Mouse (Mus musculus) neural tube, embryonic 13.5 days (tissue): ENCODE results near the gene Npm1. TPM values are rescaled to one million over a fixed set of nuclear protein-coding genes. Genes with fewer than 3 reads are reported as not detected.

ENCODE experiments used
- ATAC-seq: fragments of 200-750 bp; cut with Nextera tagmentation; 2 replicates; pipeline ENCODE4 v1.8.0; 2017; ENCODE audit warnings: low read depth, mild to moderate bottlenecking, moderate TSS enrichment, moderate library complexity
- H3K27ac ChIP-seq: fragments of 300-500 bp; sonication (generic); replicated peaks from 2 replicates; pipeline ENCODE4 v1.5.1; 2015; ENCODE audit warnings: moderate library complexity, mild to moderate bottlenecking, inconsistent platforms
- H3K27me3 ChIP-seq: fragments of 300-500 bp; sonication (generic); 2 replicates; pipeline ENCODE4 v1.6.1; 2015; ENCODE audit warnings: mild to moderate bottlenecking, inconsistent platforms
- H3K36me3 ChIP-seq: fragments of 300-500 bp; sonication (generic); 2 replicates; pipeline ENCODE4 v1.6.1; 2015; ENCODE audit warnings: mild to moderate bottlenecking, inconsistent platforms
- H3K4me1 ChIP-seq: fragments of 300-500 bp; sonication (generic); replicated peaks from 2 replicates; pipeline ENCODE4 v1.6.1; 2015; ENCODE audit warnings: inconsistent platforms
- H3K4me2 ChIP-seq: fragments of 300-500 bp; sonication (generic); 2 replicates; pipeline ENCODE4 v1.6.1; 2015; ENCODE audit warnings: inconsistent platforms, mild to moderate bottlenecking, moderate library complexity
- H3K4me3 ChIP-seq: fragments of 300-500 bp; sonication (generic); 2 replicates; pipeline ENCODE4 v1.5.1; 2015; ENCODE audit warnings: mild to moderate bottlenecking, inconsistent platforms
- H3K9ac ChIP-seq: fragments of 300-500 bp; sonication (generic); 2 replicates; pipeline ENCODE4 v1.6.1; 2015; ENCODE audit warnings: moderate library complexity, mild to moderate bottlenecking, inconsistent platforms
- H3K9me3 ChIP-seq: fragments of 300-500 bp; sonication (generic); 2 replicates; pipeline ENCODE4 v1.6.1; 2016; ENCODE audit warnings: inconsistent platforms
- WGBS: fragments of 180-500 bp; shearing (Covaris S2); methylation state at CpG from one replicate; pipeline ENCODE4 v1.1.7; 2015; 5-methylcytosine and 5-hydroxymethylcytosine counted together
- polyA plus RNA-seq: library from polyadenylated mRNA; unstranded; fragments of >200 nt; fragmentation: Nextera tagmentation; extraction: Ambion mirVana; gene quantifications from 2 replicates; pipeline ENCODE4 v1.2.1, GENCODE M21; 2015

Npm1 gene
- polyA plus RNA-seq, 1 experiment from 2014 or later, result 526 TPM

DNA sequence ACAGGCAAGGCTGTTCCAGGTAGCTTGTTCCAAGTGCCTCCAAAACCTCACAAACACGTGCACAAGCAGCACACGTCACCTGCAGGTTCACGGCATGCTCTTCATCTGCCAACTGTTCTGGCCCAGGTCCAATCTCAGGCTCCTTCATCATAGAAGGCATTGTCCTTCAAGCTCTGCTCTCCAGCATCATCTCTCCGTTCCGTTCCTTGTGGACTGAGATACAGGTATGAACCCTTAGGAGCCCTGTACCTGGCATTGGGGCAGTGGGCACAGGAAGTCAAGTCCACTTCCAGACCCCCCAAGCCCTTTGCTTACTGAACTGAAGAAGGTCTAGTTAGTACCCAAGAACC is 22.9 kb downstream of the Npm1 start:
- H3K4me1 ChIP-seq, result peaks cover 27% of the 10 kb centered on the region
- ATAC-seq, result no peak
- 93% methylated on average over 5 of the region's 5 CpGs for WGBS
- H3K9me3 ChIP-seq, result no peaks in the 10 kb centered on the region
- H3K4me2 ChIP-seq, result no peak overlapping the region
- no peaks in the 10 kb centered on the region for H3K36me3 ChIP-seq
- no peak overlapping the region for H3K4me3 ChIP-seq
- H3K27me3 ChIP-seq, result peaks cover 18% of the 10 kb centered on the region
- H3K27ac ChIP-seq, result no peak overlapping the region
- no peak overlapping the region for H3K9ac ChIP-seq

DNA sequence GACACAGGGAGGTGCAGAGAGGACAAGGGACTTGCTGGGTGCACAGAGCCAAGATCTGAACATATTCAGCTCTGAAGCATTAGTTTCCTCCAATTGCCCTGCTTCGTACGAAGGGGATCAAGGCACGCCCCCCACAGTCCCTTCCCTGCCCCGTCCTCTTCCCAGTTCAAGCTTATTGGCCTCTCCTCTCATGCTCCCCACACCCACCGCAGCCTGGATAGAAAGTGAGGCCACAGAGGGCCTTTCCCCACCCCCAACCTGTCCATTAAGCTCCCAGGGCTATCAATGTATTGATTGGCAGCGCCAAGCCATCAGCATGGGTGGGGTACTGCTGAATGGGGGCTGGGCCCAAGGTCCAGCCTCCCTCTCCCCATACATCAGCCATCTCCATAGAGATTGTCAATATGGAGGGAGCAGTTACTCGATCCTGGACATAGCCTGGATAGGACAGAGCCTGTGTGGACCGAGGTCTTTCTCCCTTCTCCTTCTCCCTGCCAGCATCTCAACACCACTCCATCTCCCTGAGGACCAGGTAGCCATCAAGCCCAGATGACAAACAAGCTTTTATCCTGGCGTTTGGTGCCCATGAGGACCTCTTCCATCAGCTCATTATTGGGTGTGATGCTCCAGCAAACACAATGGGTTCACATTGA is 23.4 kb downstream of the Npm1 start:
- H3K4me1 ChIP-seq, result peaks cover 22% of the 10 kb centered on the region
- peaks cover 14% of the 10 kb centered on the region for H3K27me3 ChIP-seq
- H3K4me3 ChIP-seq, result no peak overlapping the region
- H3K9ac ChIP-seq, result no peak overlapping the region
- no peaks in the 10 kb centered on the region for H3K9me3 ChIP-seq
- no peaks in the 10 kb centered on the region for H3K36me3 ChIP-seq
- no peak for ATAC-seq
- no peak overlapping the region for H3K27ac ChIP-seq
- 77% methylated on average over 9 of the region's 9 CpGs for WGBS
- no peak overlapping the region for H3K4me2 ChIP-seq

DNA sequence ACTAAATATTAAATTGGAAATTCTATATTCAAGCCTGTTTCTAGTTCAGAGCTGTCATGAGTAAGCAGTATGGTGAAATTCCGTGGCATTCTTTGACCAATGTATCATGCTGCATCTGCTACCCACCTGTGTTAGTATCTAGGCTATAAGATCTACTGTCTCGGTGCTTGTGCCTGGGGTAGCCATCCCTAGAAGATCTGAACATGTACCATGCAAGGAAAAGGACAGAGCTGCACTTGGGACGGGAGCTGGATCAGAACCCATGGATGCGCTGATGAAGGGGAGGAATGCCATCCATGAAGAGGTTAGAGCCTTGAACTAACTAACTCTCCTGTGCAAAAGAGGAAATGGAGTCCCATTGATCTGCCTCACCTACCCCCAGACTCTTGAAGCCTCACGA is 24.3 kb downstream of the Npm1 start:
- H3K27me3 ChIP-seq, result peaks cover 8% of the 10 kb centered on the region
- WGBS, result 87% methylated on average over 5 of the region's 5 CpGs
- no peak for ATAC-seq
- H3K36me3 ChIP-seq, result no peaks in the 10 kb centered on the region
- H3K9me3 ChIP-seq, result no peaks in the 10 kb centered on the region
- no peak overlapping the region for H3K4me2 ChIP-seq
- H3K4me3 ChIP-seq, result no peak overlapping the region
- no peak overlapping the region for H3K27ac ChIP-seq
- no peak overlapping the region for H3K9ac ChIP-seq
- peaks cover 13% of the 10 kb centered on the region for H3K4me1 ChIP-seq

DNA sequence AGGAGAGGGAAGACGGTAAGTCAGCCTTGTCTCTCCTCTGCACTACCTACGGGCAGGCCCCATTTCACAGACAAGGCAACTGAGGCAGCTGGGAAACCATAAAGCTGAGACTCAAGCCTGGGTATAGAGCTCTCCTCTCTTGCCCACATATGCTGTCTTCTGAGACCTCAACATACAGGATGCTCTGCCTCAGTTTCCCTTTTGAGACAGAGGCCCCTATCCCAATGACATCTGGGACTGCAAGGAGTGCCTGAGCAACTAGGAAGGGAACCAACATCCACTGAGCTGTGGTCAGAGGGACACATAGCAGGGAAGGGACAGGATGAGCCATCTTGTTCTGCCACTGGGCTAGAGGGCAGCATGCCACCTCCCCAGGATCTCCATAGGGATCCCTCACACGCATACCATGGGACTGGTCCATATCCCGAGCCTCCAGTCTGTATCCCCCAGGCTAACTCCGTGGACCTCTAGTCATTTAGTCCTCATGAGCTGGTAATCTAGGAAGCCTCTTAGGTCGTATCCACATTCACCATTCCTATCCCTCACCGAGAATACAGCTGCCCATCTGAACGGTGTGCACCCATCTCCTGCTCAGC is 28.5 kb downstream of the Npm1 start:
- no peak overlapping the region for H3K9ac ChIP-seq
- ATAC-seq, result no peak
- H3K9me3 ChIP-seq, result no peaks in the 10 kb centered on the region
- 91% methylated on average over 8 of the region's 8 CpGs for WGBS
- peaks cover 24% of the 10 kb centered on the region for H3K4me1 ChIP-seq
- no peak overlapping the region for H3K4me3 ChIP-seq
- no peaks in the 10 kb centered on the region for H3K36me3 ChIP-seq
- H3K27me3 ChIP-seq, result no peaks in the 10 kb centered on the region
- no peak overlapping the region for H3K27ac ChIP-seq
- no peak overlapping the region for H3K4me2 ChIP-seq

DNA sequence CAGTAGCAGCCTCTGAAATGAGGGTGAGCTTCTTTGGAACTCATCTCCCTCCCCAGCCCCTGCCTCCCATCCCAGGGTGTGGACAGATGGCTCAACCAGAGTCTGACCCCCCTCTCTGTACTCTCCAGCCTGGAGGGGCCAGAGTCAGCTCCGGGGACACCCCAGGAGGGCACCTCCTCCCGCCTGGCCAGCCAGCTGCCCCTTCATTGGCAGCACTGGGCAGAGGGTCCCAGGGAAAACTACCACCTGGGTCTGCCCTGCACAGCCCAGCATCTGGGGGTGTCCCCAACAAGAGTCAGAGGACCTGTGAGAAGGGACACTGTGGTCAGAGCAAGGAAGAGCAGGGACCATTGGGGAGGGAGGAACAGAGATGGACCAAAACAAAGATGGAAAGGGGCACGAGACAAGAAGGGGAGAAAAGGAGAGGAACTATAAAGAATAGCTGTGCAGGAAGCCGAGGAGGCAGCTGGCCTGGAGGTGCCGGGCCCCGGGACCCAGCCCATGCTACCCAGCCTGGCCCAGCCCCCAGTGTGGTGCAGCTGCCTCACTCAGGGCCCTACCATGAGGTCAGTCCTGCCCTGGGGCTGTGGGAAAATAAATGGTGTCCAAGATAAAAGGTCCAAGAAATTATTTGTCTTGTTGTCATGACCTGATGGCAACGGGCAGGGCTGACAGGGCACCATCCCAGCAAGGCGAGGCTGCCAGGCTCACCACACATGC is 30.2 kb downstream of the Npm1 start:
- H3K27me3 ChIP-seq, result no peaks in the 10 kb centered on the region
- 0 out of 2 replicates have a peak, but pooled peaks cover 3% of the 10 kb centered on the region for H3K36me3 ChIP-seq
- H3K4me3 ChIP-seq, result no peak overlapping the region
- H3K4me1 ChIP-seq, result peaks cover 24% of the 10 kb centered on the region
- 26% methylated on average over 8 of the region's 8 CpGs for WGBS
- no peak overlapping the region for H3K27ac ChIP-seq
- H3K9ac ChIP-seq, result no peak overlapping the region
- H3K9me3 ChIP-seq, result no peaks in the 10 kb centered on the region
- no peak overlapping the region for H3K4me2 ChIP-seq
- no peak for ATAC-seq

DNA sequence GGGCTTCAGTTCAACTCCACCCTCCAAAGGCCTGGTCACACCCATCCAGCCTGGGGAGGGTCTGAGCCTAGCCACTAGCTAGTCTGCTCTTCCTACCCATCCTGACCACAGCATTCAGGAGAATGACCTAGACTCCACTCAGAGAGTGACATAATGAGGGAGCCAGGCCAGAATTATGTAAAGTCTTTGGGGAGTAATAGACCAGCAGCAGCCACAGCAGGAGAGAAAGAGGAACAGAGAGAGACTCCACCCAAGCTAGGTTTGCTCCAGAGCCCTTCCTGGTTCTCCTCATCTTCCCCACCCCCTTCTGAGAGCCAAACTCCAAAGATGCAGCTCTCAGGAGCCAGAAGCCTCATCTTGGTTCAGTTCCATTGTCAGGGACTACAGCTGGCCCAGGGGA is 35.9 kb downstream of the Npm1 start:
- Histone ChIP-seq H3K9ac (no peak overlapping the region), H3K4me3 (no peak overlapping the region), H3K36me3 (0 out of 2 replicates have a peak, but pooled peaks cover 3% of the 10 kb centered on the region), H3K9me3 (no peaks in the 10 kb centered on the region), H3K27me3 (peaks cover 5% of the 10 kb centered on the region), H3K4me1 (peaks cover 19% of the 10 kb centered on the region), H3K4me2 (no peak overlapping the region), H3K27ac (no peak overlapping the region)
- no peak for ATAC-seq

DNA sequence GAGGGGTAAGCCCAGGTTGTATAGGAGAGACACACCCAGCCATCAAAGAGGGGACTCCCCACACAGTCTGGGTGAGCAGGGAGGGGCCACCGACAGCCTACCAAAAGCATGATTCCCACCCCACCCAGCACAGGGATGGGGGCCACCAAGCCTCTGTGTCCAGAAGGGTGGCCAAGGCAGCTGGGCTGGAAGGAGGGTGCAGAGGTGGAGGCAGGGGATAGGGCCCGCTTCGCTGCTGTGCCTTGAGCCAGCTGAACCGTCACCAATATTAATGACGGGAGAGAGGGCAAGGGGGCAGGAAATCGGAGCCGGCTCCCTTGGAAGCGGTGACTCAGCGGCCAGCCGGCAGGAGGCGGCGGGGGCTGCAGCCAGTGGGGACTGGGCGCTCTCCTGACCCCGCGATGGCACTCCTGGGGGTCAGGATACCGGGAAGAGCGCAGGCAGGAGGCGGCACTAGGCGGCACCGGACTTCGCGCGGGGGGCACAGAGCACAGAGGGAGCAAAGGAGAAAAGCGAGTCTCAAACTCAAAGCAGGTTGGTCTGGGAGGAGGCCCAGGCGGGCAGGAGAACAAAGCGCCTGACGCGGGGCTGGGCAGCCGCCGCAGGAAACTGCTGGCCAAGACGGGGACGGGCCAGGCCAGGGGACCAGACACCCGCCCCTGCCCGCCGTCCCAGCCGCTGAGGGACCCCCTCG is 40.3 kb downstream of the Npm1 start:
- Histone ChIP-seq H3K27ac (no peak overlapping the region), H3K9ac (peak overlapping the region; percentile 55), H3K36me3 (peaks cover 2% of the 10 kb centered on the region; the same call in 1 of the 2 replicates), H3K4me3 (peak overlapping the region; percentile 24), H3K4me1 (peaks cover 8% of the 10 kb centered on the region), H3K9me3 (no peaks in the 10 kb centered on the region), H3K4me2 (peak overlapping the region; percentile 54), H3K27me3 (peaks cover 5% of the 10 kb centered on the region)
- ATAC-seq, result peak; percentile 41; the same call in 1 of the 2 replicates
- 2% methylated on average over 37 of the region's 37 CpGs for WGBS

DNA sequence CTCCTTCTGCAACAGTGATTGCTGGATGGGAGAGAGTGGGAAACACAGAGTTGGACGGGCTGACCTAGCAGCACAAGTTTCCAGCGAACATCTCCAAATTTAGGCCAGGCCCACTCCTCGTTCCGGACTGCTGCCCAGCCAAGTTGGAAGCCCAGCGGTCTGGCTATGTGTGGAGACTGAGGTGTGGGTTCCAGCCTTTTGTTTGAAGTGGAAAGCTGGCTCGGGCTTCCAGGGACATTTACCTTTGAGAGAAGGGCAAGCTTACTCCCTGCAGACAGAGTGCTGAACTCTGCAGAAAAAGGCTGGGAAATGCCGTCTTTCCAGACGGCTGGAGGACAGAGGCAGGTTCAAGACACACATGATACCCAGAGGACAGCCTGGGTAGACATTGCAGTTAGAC is 43.5 kb downstream of the Npm1 start:
- Histone ChIP-seq H3K9ac (no peak overlapping the region), H3K27me3 (peaks cover 5% of the 10 kb centered on the region), H3K9me3 (no peaks in the 10 kb centered on the region), H3K36me3 (peaks cover 10% of the 10 kb centered on the region; the same call in 1 of the 2 replicates), H3K4me2 (no peak overlapping the region), H3K4me3 (no peak overlapping the region), H3K4me1 (peaks cover 8% of the 10 kb centered on the region), H3K27ac (no peak overlapping the region)
- no peak for ATAC-seq
- WGBS, result 77% methylated on average over 8 of the region's 8 CpGs

DNA sequence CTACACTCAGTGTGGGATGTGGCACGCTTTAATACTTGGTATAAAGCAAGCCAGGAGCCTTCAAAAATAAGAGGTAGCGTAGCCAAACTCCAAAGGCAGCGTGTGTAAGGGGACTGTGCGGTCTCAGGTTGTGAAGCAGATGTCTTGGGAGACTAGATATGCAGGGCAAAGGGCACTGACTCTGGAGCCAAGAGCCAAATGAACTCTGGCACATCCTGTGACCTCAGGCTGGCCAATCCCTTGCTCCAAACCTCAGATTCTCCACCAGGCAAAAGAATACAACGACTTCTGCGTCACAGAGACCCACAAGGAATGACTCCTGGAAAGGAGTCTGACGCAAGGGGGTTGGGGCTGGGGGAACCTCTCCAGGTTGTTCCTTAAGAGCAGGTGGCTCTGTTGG is 43.9 kb downstream of the Npm1 start:
- H3K4me3 ChIP-seq, result no peak overlapping the region
- no peak overlapping the region for H3K9ac ChIP-seq
- H3K27ac ChIP-seq, result no peak overlapping the region
- H3K27me3 ChIP-seq, result peaks cover 5% of the 10 kb centered on the region
- no peaks in the 10 kb centered on the region for H3K9me3 ChIP-seq
- H3K4me1 ChIP-seq, result peaks cover 8% of the 10 kb centered on the region
- 84% methylated on average over 7 of the region's 7 CpGs for WGBS
- no peak for ATAC-seq
- H3K4me2 ChIP-seq, result no peak overlapping the region
- peaks cover 10% of the 10 kb centered on the region; the same call in 1 of the 2 replicates for H3K36me3 ChIP-seq

DNA sequence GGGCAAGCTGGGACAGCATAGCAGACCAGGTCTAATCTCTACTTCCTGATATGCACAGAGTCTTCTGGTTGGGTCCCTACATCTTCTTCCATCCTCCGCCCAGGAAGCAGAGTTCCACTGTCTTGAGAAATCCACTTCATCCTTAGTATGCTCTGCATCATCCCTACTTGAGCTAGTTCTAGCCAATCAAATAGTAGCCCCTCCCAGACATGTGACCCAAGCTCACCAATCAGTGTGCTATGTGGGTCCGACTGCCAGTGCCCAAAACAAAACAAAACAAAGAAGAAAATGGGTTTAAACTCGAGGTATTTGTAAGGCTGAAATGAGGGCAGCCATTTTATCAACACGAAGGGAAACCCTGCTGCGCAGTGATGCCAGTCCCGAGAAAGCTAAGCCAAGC is 44.5 kb downstream of the Npm1 start:
- H3K9ac ChIP-seq, result no peak overlapping the region
- H3K27me3 ChIP-seq, result peaks cover 4% of the 10 kb centered on the region
- H3K27ac ChIP-seq, result no peak overlapping the region
- no peak for ATAC-seq
- WGBS, result 75% methylated on average over 6 of the region's 6 CpGs
- H3K36me3 ChIP-seq, result peaks cover 10% of the 10 kb centered on the region; the same call in 1 of the 2 replicates
- H3K4me3 ChIP-seq, result no peak overlapping the region
- peaks cover 8% of the 10 kb centered on the region for H3K4me1 ChIP-seq
- H3K4me2 ChIP-seq, result no peak overlapping the region
- H3K9me3 ChIP-seq, result no peaks in the 10 kb centered on the region

DNA sequence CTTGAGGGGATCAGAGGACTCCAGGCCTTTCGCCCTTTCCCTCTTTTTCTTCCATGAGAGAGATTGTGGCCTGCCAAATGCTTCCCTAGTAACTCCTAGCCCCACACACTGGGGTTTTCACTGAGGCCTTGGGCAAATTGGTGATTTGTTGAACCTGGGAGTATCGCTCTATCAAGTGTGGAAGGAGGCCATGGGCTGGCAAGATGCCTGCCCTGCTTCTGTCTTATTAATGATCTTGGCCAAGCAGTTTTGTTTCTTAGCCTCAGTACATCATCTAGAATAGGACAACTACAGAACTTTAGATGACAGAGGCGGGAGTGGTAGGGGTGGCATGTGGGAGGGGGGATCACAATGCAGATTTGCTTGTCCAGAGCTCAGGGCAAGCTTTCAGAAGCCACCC is 47.2 kb downstream of the Npm1 start:
- H3K4me1 ChIP-seq, result no peaks in the 10 kb centered on the region
- H3K27ac ChIP-seq, result no peak overlapping the region
- 79% methylated on average over 3 of the region's 3 CpGs for WGBS
- H3K9me3 ChIP-seq, result no peaks in the 10 kb centered on the region
- peaks cover 10% of the 10 kb centered on the region; the same call in 1 of the 2 replicates for H3K36me3 ChIP-seq
- no peak overlapping the region for H3K4me2 ChIP-seq
- no peak overlapping the region for H3K4me3 ChIP-seq
- no peak for ATAC-seq
- no peaks in the 10 kb centered on the region for H3K27me3 ChIP-seq
- no peak overlapping the region for H3K9ac ChIP-seq

DNA sequence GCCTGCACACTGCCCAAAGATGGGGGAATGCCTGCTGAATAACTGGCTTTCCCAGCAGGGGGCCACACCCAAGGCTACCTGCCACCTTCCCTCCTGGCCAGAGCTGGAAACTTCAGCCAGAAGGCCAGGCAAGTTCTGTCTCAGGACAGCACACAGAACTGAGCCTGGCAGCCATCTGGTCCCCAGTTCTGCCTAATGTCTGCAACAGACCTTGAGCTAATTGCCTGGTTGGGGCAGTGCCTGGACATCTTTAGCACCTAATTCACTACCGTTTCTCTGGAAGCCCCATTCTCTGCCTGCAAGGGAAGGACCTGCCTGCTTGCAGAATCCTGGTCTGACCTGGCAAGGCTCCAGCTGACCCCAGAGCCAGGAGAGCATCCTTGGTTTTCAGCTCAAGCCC is 50.6 kb downstream of the Npm1 start:
- no peaks in the 10 kb centered on the region for H3K4me1 ChIP-seq
- H3K36me3 ChIP-seq, result 0 out of 2 replicates have a peak, but pooled peaks cover 4% of the 10 kb centered on the region
- no peak overlapping the region for H3K9ac ChIP-seq
- H3K4me2 ChIP-seq, result no peak overlapping the region
- H3K9me3 ChIP-seq, result no peaks in the 10 kb centered on the region
- 20% methylated on average over 1 of the region's 1 CpGs for WGBS
- H3K27me3 ChIP-seq, result no peaks in the 10 kb centered on the region
- ATAC-seq, result no peak
- no peak overlapping the region for H3K27ac ChIP-seq
- no peak overlapping the region for H3K4me3 ChIP-seq
